Mouse (Mus musculus) MEL (cell line): Measurements from ENCODE around the gene Fanca. TPM values are rescaled to one million over a fixed set of nuclear protein-coding genes. Genes with fewer than 3 reads are reported as not detected.
A peak's percentile ranks its signal among the peaks of the same experiment; 100 is the strongest.

Experiments used
- DNase-seq: peaks from one replicate; pipeline ENCODE4 v3.0.0; 2011; ENCODE audit warnings: low read depth, low spot score
- H3K27ac ChIP-seq: 2 replicates; pipeline ENCODE4 v1.5.1; 2012; ENCODE audit warnings: low read depth, mild to moderate bottlenecking, control low read depth, low read length, moderate library complexity; ENCODE audit not compliant: control insufficient read depth
- H3K27me3 ChIP-seq, 2 experiments: fragments of 150-350 bp in 1 of 2; sonication (generic) in 1 of 2; 2 replicates each; pipeline ENCODE4 v1.6.1; 2012; ENCODE audit warnings: low read length in 2 of 2, mild to moderate bottlenecking in 2 of 2, improper control_type of control experiment in 1 of 2, moderate library complexity in 1 of 2; ENCODE audit not compliant: insufficient read depth in 2 of 2, control insufficient read depth in 1 of 2
- H3K36me3 ChIP-seq, 2 experiments: 2 replicates each; pipeline ENCODE4 v1.6.1; 2012 to 2014; ENCODE audit warnings: low read length in 2 of 2, improper control_type of control experiment in 1 of 2, inconsistent platforms in 1 of 2, mild to moderate bottlenecking in 1 of 2; ENCODE audit not compliant: insufficient read depth in 2 of 2, control insufficient read depth in 1 of 2
- H3K4me1 ChIP-seq, 2 experiments: fragments of 150-350 bp in 1 of 2; sonication (generic) in 1 of 2; 2 replicates each; pipeline ENCODE4 v1.6.1; 2012; ENCODE audit warnings: low read length in 2 of 2, improper control_type of control experiment in 1 of 2, mild to moderate bottlenecking in 1 of 2; ENCODE audit not compliant: insufficient read depth in 2 of 2, control insufficient read depth in 1 of 2
- H3K4me3 ChIP-seq, 2 experiments: fragments of 150-350 bp in 1 of 2; sonication (generic) in 1 of 2; 2 replicates each; pipeline ENCODE4 v1.5.1; 2012; ENCODE audit warnings: low read depth in 2 of 2, low read length in 2 of 2, mild to moderate bottlenecking in 2 of 2, moderate library complexity in 2 of 2, control low read depth in 1 of 2, improper control_type of control experiment in 1 of 2; ENCODE audit not compliant: control insufficient read depth in 1 of 2, insufficient read depth in 1 of 2
- H3K79me2 ChIP-seq: 2 replicates; pipeline ENCODE4 v1.6.1; 2012; ENCODE audit warnings: mild to moderate bottlenecking, low read length, moderate library complexity; ENCODE audit not compliant: control insufficient read depth, poor library complexity, insufficient read depth
- H3K9ac ChIP-seq: 2 replicates; pipeline ENCODE4 v1.6.1; 2012; ENCODE audit warnings: low read depth, mild to moderate bottlenecking, control low read depth, low read length, moderate library complexity; ENCODE audit not compliant: control insufficient read depth, poor library complexity, severe bottlenecking
- H3K9me3 ChIP-seq: fragments of 150-350 bp; sonication (generic); replicated peaks from 2 replicates; pipeline ENCODE4 v1.6.1; 2012; ENCODE audit warnings: mild to moderate bottlenecking, low read length, improper control_type of control experiment, moderate library complexity; ENCODE audit not compliant: insufficient read depth
- CHD1 ChIP-seq: IDR thresholded peaks from 2 replicates; pipeline ENCODE4 v1.6.1; 2012; ENCODE audit warnings: low read depth, mild to moderate bottlenecking, inconsistent platforms, low read length, improper control_type of control experiment
- E2F4 ChIP-seq: IDR thresholded peaks from 2 replicates; pipeline ENCODE4 v1.6.1; 2011; ENCODE audit warnings: low read depth, low read length, improper control_type of control experiment, borderline replicate concordance
- ETS1 ChIP-seq: IDR thresholded peaks from 2 replicates; pipeline ENCODE4 v1.6.1; 2012; ENCODE audit warnings: low read depth, mild to moderate bottlenecking, inconsistent platforms, low read length, improper control_type of control experiment, moderate library complexity
- HCFC1 ChIP-seq: IDR thresholded peaks from 2 replicates; pipeline ENCODE4 v1.6.1; 2012; ENCODE audit warnings: low read depth, mild to moderate bottlenecking, inconsistent platforms, low read length, improper control_type of control experiment, moderate library complexity
- MAX ChIP-seq: IDR thresholded peaks from 2 replicates; pipeline ENCODE4 v1.6.1; 2011; ENCODE audit warnings: low read length, improper control_type of control experiment
- MAZ ChIP-seq: IDR thresholded peaks from 2 replicates; pipeline ENCODE4 v1.6.1; 2012; ENCODE audit warnings: low read depth, mild to moderate bottlenecking, inconsistent platforms, low read length, improper control_type of control experiment
- MEF2A ChIP-seq: IDR thresholded peaks from 2 replicates; pipeline ENCODE4 v1.6.1; 2014; ENCODE audit warnings: low read depth, mild to moderate bottlenecking, inconsistent platforms, low read length, improper control_type of control experiment; ENCODE audit not compliant: poor library complexity, insufficient replicate concordance, severe bottlenecking; ENCODE audit errors: extremely low read depth
- MXI1 ChIP-seq: IDR thresholded peaks from 2 replicates; pipeline ENCODE4 v1.6.1; 2011; ENCODE audit warnings: mild to moderate bottlenecking, low read depth, low read length, improper control_type of control experiment
- MYB ChIP-seq: IDR thresholded peaks from 2 replicates; pipeline ENCODE4 v1.6.1; 2011; ENCODE audit warnings: mild to moderate bottlenecking, low read depth, low read length, improper control_type of control experiment
- MYC ChIP-seq: IDR thresholded peaks from 2 replicates; pipeline ENCODE4 v1.6.1; 2011; ENCODE audit warnings: low read depth, mild to moderate bottlenecking, low read length, improper control_type of control experiment, moderate library complexity
- POLR2A ChIP-seq, 2 experiments: IDR thresholded peaks; 2 replicates each; pipeline ENCODE4 v1.6.1; 2011 to 2012; ENCODE audit warnings: low read length in 2 of 2, mild to moderate bottlenecking in 2 of 2, control low read depth in 1 of 2, improper control_type of control experiment in 1 of 2, low read depth in 1 of 2, moderate library complexity in 1 of 2; ENCODE audit not compliant: control insufficient read depth in 1 of 2, insufficient read depth in 1 of 2, poor library complexity in 1 of 2
- RAD21 ChIP-seq: IDR thresholded peaks from 2 replicates; pipeline ENCODE4 v1.6.1; 2011; ENCODE audit warnings: mild to moderate bottlenecking, low read depth, low read length, improper control_type of control experiment
- SIN3A ChIP-seq: IDR thresholded peaks from 2 replicates; pipeline ENCODE4 v1.6.1; 2012; ENCODE audit warnings: low read length, improper control_type of control experiment, inconsistent platforms
- SMC3 ChIP-seq: IDR thresholded peaks from 2 replicates; pipeline ENCODE4 v1.6.1; 2011; ENCODE audit warnings: low read depth, low read length, improper control_type of control experiment
- TBP ChIP-seq: IDR thresholded peaks from 2 replicates; pipeline ENCODE4 v1.8.0; 2011; ENCODE audit warnings: low read depth, low read length, improper control_type of control experiment
- TCF12 ChIP-seq: IDR thresholded peaks from 2 replicates; pipeline ENCODE4 v1.6.1; 2014; ENCODE audit warnings: low read depth, mild to moderate bottlenecking, inconsistent platforms, low read length, improper control_type of control experiment, moderate library complexity
- ZC3H11A ChIP-seq: IDR thresholded peaks from 2 replicates; pipeline ENCODE4 v1.6.1; 2012; ENCODE audit warnings: low read depth, mild to moderate bottlenecking, inconsistent platforms, low read length, improper control_type of control experiment
- ZKSCAN1 ChIP-seq: IDR thresholded peaks from 2 replicates; pipeline ENCODE4 v1.6.1; 2012; ENCODE audit warnings: low read depth, mild to moderate bottlenecking, inconsistent platforms, low read length, improper control_type of control experiment, moderate library complexity
- ZMIZ1 ChIP-seq: IDR thresholded peaks from 2 replicates; pipeline ENCODE4 v1.6.1; 2012; ENCODE audit warnings: low read depth, mild to moderate bottlenecking, inconsistent platforms, low read length, improper control_type of control experiment, moderate library complexity
- polyA plus RNA-seq, 2 experiments: library from polyadenylated mRNA; stranded (reverse) in 1 of 2; unstranded in 1 of 2; fragments of >175 nt in 1 of 2; fragments of >200 nt in 1 of 2; gene quantifications; 2 replicates each; pipeline versions ENCODE4 v1.2.1 to v1.2.4; 2012; ENCODE audit warnings: low replicate concordance in 2 of 2, low read depth in 1 of 2; ENCODE audit not compliant: insufficient read length in 2 of 2, insufficient read depth in 1 of 2, missing spikeins in 1 of 2
- total RNA-seq: library from RNA; depleted of rRNA; stranded (reverse); fragments of 300-350 nt; gene quantifications from 2 replicates; pipeline ENCODE4 v1.2.3, GENCODE M21; 2012

Fanca gene
- total and polyA plus RNA-seq, 3 experiments, result 32.2 to 75.9 TPM; not detected in 1

DNA sequence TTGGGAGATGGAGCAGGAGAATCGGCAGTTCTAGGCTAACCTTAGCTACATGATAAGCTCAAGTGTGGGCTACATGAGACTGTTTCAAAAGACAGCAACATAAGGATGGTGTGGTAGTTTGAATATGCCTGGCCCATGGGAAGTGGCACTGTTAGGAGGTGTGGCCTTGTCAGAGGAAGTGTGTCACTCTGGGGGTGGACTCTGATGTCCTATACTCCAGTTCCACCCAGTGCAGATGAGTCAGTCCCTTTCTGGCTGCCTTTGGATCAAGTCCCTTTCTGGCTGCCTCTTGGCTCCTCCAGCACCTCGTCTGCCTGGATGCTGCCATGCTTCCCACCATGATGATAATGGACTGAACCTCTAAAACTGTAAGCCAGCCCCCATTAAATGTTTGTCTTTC, 25.6 kb downstream of the Fanca start:
- Histone ChIP-seq H3K4me1 (no peaks in the 10 kb centered on the region), H3K36me3 (no peaks in the 10 kb centered on the region; a peak in 1 of 4 replicates), H3K27me3 (no peaks in the 10 kb centered on the region), H3K9ac (no peak overlapping the region), H3K79me2 (no peaks in the 10 kb centered on the region), H3K27ac (no peak overlapping the region), H3K4me3 (no peak overlapping the region), H3K9me3 (no peaks in the 10 kb centered on the region)
- peak; percentile 49 for DNase-seq
- TF ChIP-seq MAZ (no peak), SIN3A (no peak), MYC (no peak), E2F4 (no peak), HCFC1 (no peak), POLR2A (IDR thresholded peaks at IDR 0.05; ENCODE audit: control insufficient read depth in 1 of 2, insufficient read depth in 1 of 2, low read depth in 1 of 2, low read length in 2 of 2, poor library complexity in 1 of 2) (no peak), TBP (no peak), ZKSCAN1 (no peak), ZMIZ1 (no peak), MEF2A (no peak)

GRCm38 (mm10) chr8:123292281-123292680, 26.1 kb downstream of the Fanca start:
- Histone ChIP-seq H3K4me1 (no peaks in the 10 kb centered on the region), H3K27ac (no peak overlapping the region), H3K79me2 (no peaks in the 10 kb centered on the region), H3K9me3 (no peaks in the 10 kb centered on the region), H3K4me3 (no peak overlapping the region), H3K27me3 (no peaks in the 10 kb centered on the region), H3K9ac (no peak overlapping the region), H3K36me3 (no peaks in the 10 kb centered on the region; a peak in 1 of 4 replicates)
- DNase-seq, result no peak
- no peak for TF ChIP-seq SIN3A
- TF ChIP-seq SMC3, result no peak
- no peak for TF ChIP-seq MYB
- no peak for TF ChIP-seq MEF2A
- TF ChIP-seq ZC3H11A, result no peak
- no peak for TF ChIP-seq CHD1
- no peak for TF ChIP-seq MAZ
- TF ChIP-seq MAX, result no peak
- no peak for TF ChIP-seq MXI1
- TF ChIP-seq ETS1, result no peak
- TF ChIP-seq TCF12, result no peak
- no peak for TF ChIP-seq ZMIZ1
- TF ChIP-seq RAD21, result no peak
- no peak for TF ChIP-seq ZKSCAN1
